Mouse (Mus musculus) heart, postnatal 14 days (tissue): ENCODE measurements around the gene Plin3. TPM values are rescaled to one million over a fixed set of nuclear protein-coding genes. Genes with fewer than 3 reads are reported as not detected.

ENCODE experiments used
- DNase-seq, 2 experiments: peaks; one replicate each; pipeline ENCODE4 v3.0.0; 2021 to 2022
- intact Hi-C: fragments of 180-260 bp; cut with DNase I; formaldehyde crosslinking; loops from one replicate; pipeline ENCODE4 v1.15.1; 2025
- long read RNA-seq, 2 experiments: library from polyadenylated mRNA; stranded (forward); transcript quantifications; one replicate each; pipeline ENCODE4 v2.0.0; 2021
- total RNA-seq, 2 experiments: library from RNA; stranded (reverse); gene quantifications; 2 replicates each; pipeline ENCODE4 v1.2.3; 2021

Plin3 gene
- total RNA-seq = 100 to 1,000 TPM; 115 to 133 TPM
- long read RNA-seq, experiment 1, transcript Plin3-201 (8 exons, 3,645 nt) = major isoform, 125 of 163 reads
- long read RNA-seq, experiment 1, partial matches to known transcripts = 31 of 163 reads
- long read RNA-seq, experiment 1, other reads (novel, unspliced or antisense) = 7 of 163 reads
- long read RNA-seq, experiment 2, transcript Plin3-201 (8 exons, 3,645 nt) = major isoform, 77 of 93 reads
- long read RNA-seq, experiment 2, partial matches to known transcripts = 13 of 93 reads
- long read RNA-seq, experiment 2, other reads (novel, unspliced or antisense) = 3 of 93 reads

GRCm38 (mm10) chr17:56292531-56293222, at the start of gene Plin3:
Gene Plin3, minus strand, starts transcription at chr17:56292873.
- intact Hi-C loops = loop anchor here (2.0 kb wide), 1 partner anchor 58 kb away; no protein-coding TSS in a partner anchor
- peak in 1 of 2 experiments; percentile 51 for DNase-seq

GRCm38 (mm10) chr17:56340717-56341116, 48.0 kb upstream of the Plin3 start:
- intact Hi-C loops = no loop called here
- DNase-seq = no peak

- DNase-seq = peak; percentile 39 to 61
- intact Hi-C loops = no loop called here
Observed at GRCm38 (mm10) chr17:56338909-56339308, 46.2 kb upstream of the Plin3 start.

GRCm38 (mm10) chr17:56337791-56338190, 45.1 kb upstream of the Plin3 start:
- DNase-seq = no peak
- intact Hi-C loops = no loop called here

- peak; percentile 53 to 75 for DNase-seq
- intact Hi-C loops = no loop called here
Observed at GRCm38 (mm10) chr17:56337190-56337589, 44.5 kb upstream of the Plin3 start.

- DNase-seq = no peak
- intact Hi-C loops = no loop called here
Observed at GRCm38 (mm10) chr17:56332987-56333386, 40.3 kb upstream of the Plin3 start.

GRCm38 (mm10) chr17:56331256-56331655, 38.6 kb upstream of the Plin3 start:
- intact Hi-C loops = no loop called here
- DNase-seq = peak; percentile 35 to 52

GRCm38 (mm10) chr17:56330345-56330744, 37.7 kb upstream of the Plin3 start:
- intact Hi-C loops = no loop called here
- DNase-seq = no peak

- DNase-seq = no peak
- intact Hi-C loops = no loop called here
Observed at GRCm38 (mm10) chr17:56329267-56329666, 36.6 kb upstream of the Plin3 start.

GRCm38 (mm10) chr17:56326153-56327147, 33.8 kb upstream of the Plin3 start:
- no peak for DNase-seq
- intact Hi-C loops = no loop called here

GRCm38 (mm10) chr17:56325450-56326152, 32.9 kb upstream of the Plin3 start, which contains the start of gene Kdm4b:
Gene Kdm4b, plus strand, starts transcription at chr17:56326062.
- intact Hi-C loops = no loop called here

GRCm38 (mm10) chr17:56324419-56324818, 31.7 kb upstream of the Plin3 start:
- intact Hi-C loops = no loop called here
- DNase-seq = no peak

More at GRCm38 (mm10) chr17:56325450-56326152, 32.9 kb upstream of the Plin3 start, which contains the start of gene Kdm4b:
- DNase-seq = peak; percentile 99

- no peak for DNase-seq
- intact Hi-C loops = no loop called here
Observed at GRCm38 (mm10) chr17:56309191-56309945, 16.7 kb upstream of the Plin3 start.

- no peak for DNase-seq
- intact Hi-C loops = no loop called here
Observed at GRCm38 (mm10) chr17:56308088-56308487, 15.4 kb upstream of the Plin3 start.

GRCm38 (mm10) chr17:56305826-56306225, 13.2 kb upstream of the Plin3 start:
- DNase-seq = peak; percentile 37 to 44
- intact Hi-C loops = loop anchor here (2.0 kb wide), 1 partner anchor 15 kb away; no protein-coding TSS in a partner anchor

GRCm38 (mm10) chr17:56305156-56305555, 12.5 kb upstream of the Plin3 start:
- intact Hi-C loops = no loop called here
- DNase-seq = no peak

GRCm38 (mm10) chr17:56304718-56305117, 12.0 kb upstream of the Plin3 start:
- intact Hi-C loops = no loop called here
- DNase-seq = no peak

- intact Hi-C loops = no loop called here
- peak; percentile 96 to 97 for DNase-seq
Observed at GRCm38 (mm10) chr17:56303847-56304586, 11.3 kb upstream of the Plin3 start.
